Mouse (Mus musculus) gastrocnemius, postnatal 36 days (tissue): ENCODE results near the gene Mdc1. TPM values are rescaled to one million over a fixed set of nuclear protein-coding genes. Genes with fewer than 3 reads are reported as not detected.

Experiments
- DNase-seq, 2 experiments: peaks; one replicate each; pipeline ENCODE4 v3.0.0; 2022
- intact Hi-C: fragments of 180-260 bp; cut with DNase I; formaldehyde crosslinking; loops from one replicate; pipeline ENCODE4 v1.15.1; 2025
- total RNA-seq, 2 experiments: library from RNA; stranded (reverse); gene quantifications; 2 replicates each; pipeline ENCODE4 v1.2.3; 2021

Mdc1 gene
- total RNA-seq, 2 experiments from 2014 or later, result 2.9 to 3.5 TPM

DNA sequence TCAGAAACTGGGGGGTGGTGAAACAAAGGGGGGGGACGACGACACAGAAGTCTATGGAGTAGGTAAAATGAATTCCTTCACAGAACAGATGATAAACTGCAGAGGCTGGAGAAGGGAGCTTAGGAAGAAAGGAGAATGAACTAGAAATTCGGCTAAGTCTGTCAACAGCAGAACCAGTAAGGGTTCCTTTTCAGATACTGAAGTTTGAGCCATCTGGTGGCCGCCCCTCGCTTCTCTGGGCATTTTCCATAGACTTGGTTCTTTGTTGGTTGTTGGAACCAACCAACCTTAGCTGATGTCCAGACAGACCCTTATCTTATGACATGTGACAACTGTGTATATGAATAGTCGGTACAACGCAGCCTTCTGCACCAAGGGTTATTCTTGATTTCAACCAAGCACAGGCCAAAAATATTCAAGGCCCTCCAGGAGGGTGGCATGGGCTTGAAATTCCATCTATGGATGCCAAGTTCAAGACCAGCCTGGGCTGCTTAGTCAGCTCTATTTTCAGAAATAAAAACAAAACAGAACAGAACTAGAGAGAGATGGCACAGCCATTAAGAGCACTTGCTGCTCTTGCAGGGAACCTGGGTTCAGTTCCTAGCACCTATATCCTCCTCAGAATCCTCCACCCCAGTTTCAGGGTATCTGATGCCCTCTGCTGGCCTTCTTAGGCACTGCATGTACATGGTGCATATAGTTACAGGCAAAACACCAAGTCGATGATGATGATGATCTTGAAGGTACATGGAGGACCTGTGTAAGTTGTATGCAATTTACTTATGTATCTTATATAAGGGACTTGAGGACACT, 29.8 kb downstream of the Mdc1 start:
- intact Hi-C loops, result no loop called here
- DNase-seq, result no peak

DNA sequence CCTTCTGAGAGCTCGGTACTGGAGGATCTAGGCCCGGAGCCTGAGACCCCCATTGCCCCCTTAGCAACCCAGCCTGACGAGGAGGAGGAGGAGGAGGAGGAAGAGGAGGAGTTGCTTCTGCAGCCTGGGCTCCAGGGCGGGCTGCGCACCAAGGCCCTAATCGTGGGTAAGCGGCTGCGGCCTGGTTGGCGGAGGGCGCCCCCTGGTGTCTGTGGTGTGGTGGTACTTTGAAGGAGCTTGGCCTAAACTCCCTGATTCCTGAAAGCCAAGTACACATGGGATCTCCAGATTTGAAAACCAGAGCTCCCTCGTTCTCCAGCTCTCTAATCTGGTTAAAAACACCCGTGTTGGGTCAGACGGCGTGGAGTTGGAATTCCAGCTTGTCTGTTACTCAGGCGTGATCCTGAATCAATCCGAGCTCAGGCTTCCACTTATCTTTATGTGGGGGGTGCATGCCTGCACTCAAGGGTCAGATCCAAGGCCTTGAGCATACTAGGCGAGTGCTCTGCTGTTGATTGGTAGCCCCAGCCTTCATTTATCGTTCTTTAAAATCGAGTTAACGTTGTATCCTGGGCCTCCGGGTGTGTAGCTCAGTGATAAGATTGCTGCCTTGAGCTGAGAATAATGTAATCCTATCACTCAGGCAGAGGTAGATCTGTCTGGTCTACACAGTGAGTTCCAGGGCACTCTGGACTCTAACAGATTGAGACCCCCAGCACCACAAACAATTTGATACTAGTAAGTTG, 32.6 kb downstream of the Mdc1 start:
- intact Hi-C loops, result loop anchor here (2.0 kb wide), 3 partner anchors 37 to 137 kb away; no protein-coding TSS in a partner anchor
- peak; percentile 83 to 90 for DNase-seq

DNA sequence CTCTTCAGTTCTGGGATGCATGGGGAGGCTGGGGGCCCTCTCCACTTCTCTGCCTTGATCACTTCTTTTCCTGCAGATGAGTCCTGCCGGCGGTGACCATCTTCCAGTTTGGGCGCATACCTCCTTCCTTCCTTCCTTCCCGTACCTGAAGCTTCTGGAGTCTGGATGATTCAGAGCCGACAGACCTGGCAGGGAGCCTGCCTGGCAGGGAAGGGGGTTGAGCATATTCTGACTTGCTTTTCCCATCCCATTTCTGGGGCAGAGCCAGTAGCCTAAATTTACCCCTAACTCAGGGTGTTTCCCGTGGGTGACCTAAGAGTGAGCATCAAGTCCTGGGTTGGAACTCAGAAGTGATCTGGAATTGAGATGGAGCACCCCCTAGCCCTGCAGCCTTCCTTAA, 33.4 kb downstream of the Mdc1 start:
- DNase-seq, result no peak
- intact Hi-C loops, result loop anchor here (2.0 kb wide), 1 partner anchor 138 kb away; no protein-coding TSS in a partner anchor

DNA sequence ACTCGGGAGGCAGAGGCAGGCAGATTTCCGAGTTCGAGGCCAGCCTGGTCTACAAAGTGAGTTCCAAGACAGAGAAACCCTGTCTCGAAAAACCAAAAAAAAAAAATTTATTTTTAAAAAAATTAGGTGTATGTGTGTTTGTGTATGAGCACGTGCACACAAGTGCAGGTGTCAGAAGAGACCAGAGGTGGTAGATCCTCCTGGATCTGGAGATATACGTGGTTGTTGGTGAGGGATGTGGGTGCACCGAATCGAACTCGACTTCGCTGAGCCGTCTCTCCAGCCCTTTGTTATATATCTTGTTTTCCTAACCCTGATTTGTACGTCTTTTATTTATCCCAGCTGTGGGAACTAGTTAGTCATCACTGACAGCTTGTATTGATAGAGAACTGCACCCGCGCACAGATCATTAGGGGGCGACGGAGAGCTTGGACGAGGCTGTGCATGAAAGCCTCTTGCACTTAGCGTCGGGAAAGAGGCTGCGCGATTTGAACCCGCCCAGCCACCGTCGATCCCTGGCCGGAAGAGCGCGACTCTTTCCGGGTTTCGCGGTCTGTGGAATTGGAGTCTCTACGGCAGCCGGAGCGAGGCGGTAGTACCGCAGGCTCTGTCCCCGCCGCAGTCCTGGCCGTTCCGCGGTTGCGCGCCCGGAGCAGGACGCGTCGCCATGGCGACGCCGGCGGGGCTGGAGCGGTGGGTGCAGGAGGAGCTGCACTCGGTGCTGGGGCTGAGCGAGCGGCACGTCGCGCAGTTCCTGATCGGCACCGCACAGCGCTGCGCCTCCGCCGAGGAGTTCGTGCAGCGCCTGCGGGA, 38.1 kb downstream of the Mdc1 start, which contains the start of gene Dhx16:
Gene Dhx16 (plus strand): TSS at position 575 of the 813 bp plus-strand sequence.
- DNase-seq, result peak; percentile 89 to 94
- intact Hi-C loops, result no loop called here

DNA sequence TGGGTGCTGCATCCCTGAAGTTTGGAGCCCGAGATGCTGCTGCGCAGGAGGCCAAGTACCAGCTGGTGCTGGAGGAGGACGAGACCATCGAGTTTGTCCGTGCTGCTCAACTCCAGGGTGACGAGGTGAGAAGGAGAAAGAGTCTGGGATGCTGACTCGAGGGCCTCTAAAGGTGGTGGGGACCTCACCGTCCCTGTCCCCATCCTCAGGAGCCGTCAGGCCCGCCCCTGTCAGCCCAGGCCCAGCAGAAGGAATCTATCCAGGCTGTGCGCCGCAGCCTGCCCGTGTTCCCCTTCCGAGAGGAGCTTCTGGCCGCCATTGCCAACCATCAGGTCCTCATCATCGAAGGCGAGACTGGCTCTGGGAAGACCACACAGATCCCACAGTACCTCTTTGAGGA, 41.6 kb downstream of the Mdc1 start:
- intact Hi-C loops, result no loop called here
- DNase-seq, result no peak

DNA sequence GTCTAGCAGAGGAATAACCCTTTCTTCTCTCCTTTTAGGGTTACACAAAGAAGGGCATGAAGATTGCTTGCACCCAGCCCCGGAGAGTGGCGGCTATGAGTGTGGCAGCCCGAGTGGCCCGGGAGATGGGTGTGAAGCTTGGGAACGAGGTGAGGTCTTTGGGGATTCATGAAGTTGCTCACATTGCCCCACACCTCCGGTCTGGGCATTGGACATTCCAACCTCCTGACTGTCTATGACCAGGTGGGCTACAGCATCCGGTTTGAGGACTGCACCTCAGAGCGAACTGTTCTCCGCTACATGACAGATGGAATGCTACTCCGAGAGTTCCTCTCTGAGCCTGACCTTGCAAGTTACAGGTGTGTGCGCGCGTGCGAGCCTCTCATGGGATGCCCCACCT, 42.5 kb downstream of the Mdc1 start:
- DNase-seq, result no peak
- intact Hi-C loops, result no loop called here

DNA sequence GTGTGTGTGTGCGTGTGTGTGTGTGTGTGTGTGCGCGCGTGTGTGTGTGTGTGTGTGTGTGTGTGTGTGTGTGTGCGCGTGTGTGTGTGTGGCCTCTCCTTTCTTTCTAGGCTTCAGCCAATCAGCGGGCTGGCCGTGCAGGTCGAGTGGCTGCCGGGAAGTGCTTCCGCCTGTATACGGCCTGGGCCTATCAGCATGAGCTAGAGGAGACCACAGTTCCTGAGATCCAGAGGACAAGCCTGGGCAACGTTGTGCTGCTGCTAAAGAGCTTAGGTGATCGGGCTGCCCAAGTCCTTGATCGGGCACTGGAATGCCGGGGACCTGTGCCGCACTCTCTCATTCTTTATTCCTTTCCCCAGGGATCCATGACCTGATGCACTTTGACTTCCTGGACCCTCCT, 46.4 kb downstream of the Mdc1 start:
- intact Hi-C loops, result no loop called here
- DNase-seq, result no peak

DNA sequence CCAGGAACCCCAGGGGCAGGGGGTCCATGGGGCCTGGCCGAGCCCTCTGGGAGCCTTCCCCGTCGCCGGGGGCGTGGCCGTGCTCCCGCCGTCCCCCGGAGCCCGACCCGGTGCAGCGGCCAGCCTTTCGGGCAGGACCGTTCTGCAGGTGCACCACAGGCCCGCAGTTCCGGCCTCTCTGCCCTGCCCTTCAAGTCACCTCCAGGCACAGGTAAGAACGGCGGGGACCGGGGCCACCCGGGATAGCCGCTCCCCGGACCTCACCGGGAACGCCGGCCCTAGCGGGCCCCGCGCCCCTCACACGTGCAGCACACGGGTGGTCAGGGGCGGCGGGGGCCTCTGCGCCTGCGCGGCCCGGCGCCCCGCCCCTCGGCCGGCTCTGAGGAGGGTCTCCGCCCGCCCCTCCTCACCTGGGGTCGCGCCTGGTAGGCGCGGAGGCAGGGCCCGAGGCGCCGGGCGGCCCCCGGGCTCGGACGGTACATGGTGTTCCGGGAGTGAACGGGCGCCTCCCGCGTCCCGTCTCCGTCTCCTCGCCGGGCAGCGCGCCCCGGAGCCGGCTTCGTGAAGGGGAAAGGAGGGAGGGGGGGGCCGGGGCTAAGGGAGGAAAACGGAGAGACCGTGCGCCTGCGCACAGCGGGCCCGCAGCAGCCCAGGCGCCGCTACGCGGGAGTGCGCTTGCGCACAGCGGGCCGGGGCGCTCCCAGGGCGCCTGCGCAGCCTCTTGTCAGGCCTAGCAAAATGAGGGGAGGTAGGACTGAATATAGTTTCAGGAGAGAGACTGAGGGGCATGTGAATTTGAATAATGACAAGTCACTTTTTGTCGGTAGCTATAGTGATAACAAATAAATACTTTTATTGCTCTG, 55.7 kb downstream of the Mdc1 start, which contains the start of gene 2310061I04Rik:
Gene 2310061I04Rik (minus strand): TSS at position 651 of the 863 bp plus-strand sequence.
- intact Hi-C loops, result no loop called here

DNA sequence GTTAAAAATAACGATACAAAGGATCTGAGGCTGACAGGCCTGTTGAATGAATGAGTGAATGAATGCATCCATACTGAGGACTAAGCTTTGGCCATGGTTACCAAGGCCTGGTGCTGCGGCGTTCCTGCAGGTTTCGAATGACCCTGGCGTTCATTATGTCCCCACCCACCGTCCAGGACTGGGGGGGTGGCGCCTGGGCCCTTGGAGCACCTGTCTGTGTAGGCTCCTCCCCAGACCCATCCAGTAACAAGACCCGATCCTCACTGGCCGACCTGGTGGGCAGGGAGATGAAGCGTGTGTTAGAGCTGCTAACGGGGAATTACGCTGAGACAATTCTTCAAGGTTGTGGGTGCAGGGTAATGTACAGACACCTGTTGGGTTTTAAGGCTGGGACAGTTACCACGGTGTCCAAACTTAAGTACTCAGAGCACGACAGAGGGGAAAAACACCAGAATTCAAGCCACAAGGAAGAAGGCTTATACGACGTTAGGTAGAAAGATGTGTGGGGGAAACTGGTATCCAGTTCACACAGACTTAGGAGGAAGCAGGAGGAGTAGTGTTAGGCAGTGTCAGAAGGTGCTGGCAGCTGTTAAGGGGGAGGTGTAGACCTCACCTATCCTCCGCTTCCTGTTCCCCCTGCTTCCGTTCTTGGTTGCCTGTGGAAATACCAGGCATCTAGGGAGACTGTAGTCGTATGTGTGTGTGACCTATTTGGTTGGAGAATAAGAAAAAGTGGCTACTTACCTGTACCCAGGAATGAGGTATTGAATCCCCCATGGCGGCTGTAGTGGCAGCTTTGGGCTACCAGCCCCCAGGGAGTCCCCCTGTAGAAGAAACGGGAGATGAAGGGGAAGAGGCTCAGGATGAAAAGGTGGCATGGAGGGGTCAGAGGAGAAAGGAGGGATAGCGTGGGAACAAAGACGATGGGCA, 56.6 kb downstream of the Mdc1 start:
- intact Hi-C loops, result no loop called here
- DNase-seq, result no peak

More for the DNA sequence above, 55.7 kb downstream of the Mdc1 start, which contains the start of gene 2310061I04Rik:
- peak; percentile 85 to 87 for DNase-seq

DNA sequence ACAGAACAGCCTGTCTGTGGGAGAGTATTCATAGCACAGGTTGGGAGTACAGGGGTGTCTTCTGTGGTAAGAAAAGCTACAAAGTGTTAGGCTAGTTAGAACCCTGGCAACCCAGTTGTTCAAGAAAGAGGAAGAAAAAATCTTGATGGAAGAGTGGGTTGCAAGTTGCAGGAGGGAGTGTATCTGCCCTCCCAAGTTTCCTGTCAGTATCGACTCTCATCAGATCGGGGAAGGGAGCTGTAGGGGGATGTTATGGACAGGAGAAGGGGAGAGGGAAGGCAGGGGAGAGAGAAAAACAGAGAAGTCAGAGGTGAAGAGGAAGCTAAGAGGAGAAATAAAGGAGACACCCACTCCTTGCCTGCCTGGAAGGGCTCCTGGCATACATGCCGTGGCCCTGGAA, 59.3 kb downstream of the Mdc1 start:
- DNase-seq, result no peak
- intact Hi-C loops, result no loop called here

DNA sequence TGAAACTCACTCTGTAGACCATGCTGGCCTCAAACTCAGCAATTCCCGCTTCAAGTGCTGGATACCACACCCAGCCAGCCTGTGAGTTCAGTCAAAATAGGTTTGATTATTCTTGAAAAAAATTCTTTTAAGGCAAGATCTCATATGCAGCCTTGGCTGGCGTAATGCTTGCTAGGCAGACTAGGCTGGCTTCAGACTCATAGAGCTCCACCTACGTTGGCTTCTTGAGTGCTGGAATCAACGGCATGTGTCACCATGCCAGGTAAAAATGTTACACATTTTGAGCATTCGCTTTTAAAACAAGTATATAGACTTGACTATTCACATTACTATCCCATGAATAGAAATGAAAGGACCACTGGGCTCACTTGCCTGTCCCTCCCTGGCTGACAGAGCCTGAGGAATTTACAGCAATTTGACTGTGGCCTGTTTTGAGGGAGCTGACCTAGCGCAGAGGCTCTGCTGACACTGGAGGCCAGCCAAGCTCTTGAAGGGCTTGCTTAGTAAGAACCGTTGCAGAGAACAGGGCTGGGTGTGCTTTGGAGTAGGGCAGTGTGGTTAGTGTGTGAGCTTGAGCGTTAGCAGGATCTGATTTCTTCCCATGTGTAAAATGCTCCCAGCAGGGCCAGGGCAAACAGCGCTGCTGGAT, 62.2 kb downstream of the Mdc1 start:
- DNase-seq, result no peak

DNA sequence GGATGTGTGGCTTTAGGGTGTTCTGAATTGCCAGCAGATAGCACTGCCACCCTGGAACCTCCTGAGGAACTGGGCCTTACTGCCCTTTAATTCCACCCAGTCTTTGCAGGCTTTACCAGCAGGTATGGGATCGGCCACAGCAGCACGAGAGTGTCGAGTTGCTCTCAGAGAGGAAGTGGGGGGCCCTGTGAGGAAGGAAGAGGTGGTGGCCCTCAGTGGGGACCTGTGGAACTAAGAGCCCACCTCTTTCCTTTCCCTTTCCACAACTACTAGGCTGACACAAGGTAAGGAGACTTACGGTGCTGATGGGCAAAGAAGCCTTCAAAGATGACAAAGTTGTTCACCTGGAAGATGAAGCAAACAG, 62.7 kb downstream of the Mdc1 start:
- intact Hi-C loops, result no loop called here
- no peak for DNase-seq

More for the DNA sequence above, 62.2 kb downstream of the Mdc1 start:
- intact Hi-C loops, result no loop called here

DNA sequence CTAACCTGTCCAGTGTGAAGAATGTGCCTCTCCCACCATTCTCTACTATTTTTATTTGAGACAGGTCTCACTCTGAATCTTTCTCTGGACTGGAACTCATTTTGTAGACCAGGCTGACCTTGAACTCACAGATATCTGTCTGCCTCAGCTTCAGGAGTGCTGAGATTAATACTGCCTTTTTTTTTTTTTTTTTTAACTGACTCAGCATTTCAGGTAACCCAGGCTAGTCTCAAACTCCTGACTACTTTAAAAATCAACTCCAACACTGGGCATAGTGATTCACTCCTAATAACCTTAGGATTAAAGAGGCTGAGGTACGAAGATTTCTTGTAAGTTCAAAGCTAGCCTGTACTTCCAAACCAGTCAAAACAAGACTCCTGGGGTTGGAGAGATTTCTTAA, 64.3 kb downstream of the Mdc1 start:
- DNase-seq, result no peak
- intact Hi-C loops, result no loop called here

DNA sequence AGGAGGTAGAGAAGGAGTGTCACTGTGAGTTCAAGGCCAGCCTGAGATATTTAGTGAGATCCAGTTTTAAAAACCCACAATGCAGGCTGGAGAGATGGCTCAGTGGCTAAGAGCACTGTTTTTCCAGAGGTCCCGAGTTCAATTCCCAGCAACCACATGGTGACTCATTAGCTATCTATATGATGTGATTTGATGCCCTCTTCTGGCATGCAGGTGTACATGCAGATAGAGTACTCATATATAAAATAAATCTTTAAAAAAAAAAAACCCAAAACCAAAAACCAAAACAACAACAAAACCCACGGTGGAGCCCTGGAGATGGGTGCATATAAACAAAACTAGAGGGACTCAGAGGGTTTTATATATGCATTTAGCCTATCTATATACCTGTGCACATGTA, 66.3 kb downstream of the Mdc1 start:
- intact Hi-C loops, result no loop called here
- DNase-seq, result no peak
